Mouse (Mus musculus) hindbrain, embryonic 15.5 days (tissue): ENCODE data around the gene Gm6526. TPM values are rescaled to one million over a fixed set of nuclear protein-coding genes. Genes with fewer than 3 reads are reported as not detected.
A peak's percentile ranks its signal among the peaks of the same experiment; 100 is the strongest.
"Not testable (repeated sequence)": the region's sequence is repeated elsewhere in the genome, so short reads cannot be mapped to it uniquely, and the experiment has no call there.

Source experiments
- ATAC-seq: fragments of 200-750 bp; cut with Nextera tagmentation; 2 replicates; pipeline ENCODE4 v1.8.0; 2017; ENCODE audit warnings: low read depth, moderate number of reproducible peaks, moderate TSS enrichment; ENCODE audit not compliant: low FRiP score
- H3K27ac ChIP-seq: fragments of 300-500 bp; sonication (generic); replicated peaks from 2 replicates; pipeline ENCODE4 v1.5.1; 2015; ENCODE audit warnings: mild to moderate bottlenecking, inconsistent platforms
- H3K27me3 ChIP-seq: fragments of 300-500 bp; sonication (generic); 2 replicates; pipeline ENCODE4 v1.6.1; 2015; ENCODE audit warnings: control low read depth, inconsistent platforms
- H3K36me3 ChIP-seq: fragments of 300-500 bp; sonication (generic); 2 replicates; pipeline ENCODE4 v1.6.1; 2015; ENCODE audit warnings: control low read depth, inconsistent platforms
- H3K4me1 ChIP-seq: fragments of 300-500 bp; sonication (generic); replicated peaks from 2 replicates; pipeline ENCODE4 v1.6.1; 2015; ENCODE audit warnings: control low read depth, inconsistent platforms
- H3K4me2 ChIP-seq: fragments of 300-500 bp; sonication (generic); 2 replicates; pipeline ENCODE4 v1.6.1; 2015; ENCODE audit warnings: moderate library complexity, mild to moderate bottlenecking, inconsistent platforms
- H3K4me3 ChIP-seq: fragments of 300-500 bp; sonication (generic); 2 replicates; pipeline ENCODE4 v1.5.1; 2015; ENCODE audit warnings: mild to moderate bottlenecking, inconsistent platforms
- H3K9ac ChIP-seq: fragments of 300-500 bp; sonication (generic); 2 replicates; pipeline ENCODE4 v1.6.1; 2015; ENCODE audit warnings: inconsistent platforms
- H3K9me3 ChIP-seq: fragments of 300-500 bp; sonication (generic); 2 replicates; pipeline ENCODE4 v1.6.1; 2016; ENCODE audit warnings: control low read depth, inconsistent platforms
- WGBS: fragments of 180-500 bp; shearing (Covaris S2); methylation state at CpG from one replicate; pipeline ENCODE4 v1.1.7; 2015; 5-methylcytosine and 5-hydroxymethylcytosine counted together
- polyA plus RNA-seq: library from polyadenylated mRNA; unstranded; fragments of >200 nt; fragmentation: Nextera tagmentation; extraction: Ambion mirVana; gene quantifications from 2 replicates; pipeline ENCODE4 v1.2.1, GENCODE M21; 2015

Gm6526 gene
- not detected in 2 replicates for polyA plus RNA-seq

DNA sequence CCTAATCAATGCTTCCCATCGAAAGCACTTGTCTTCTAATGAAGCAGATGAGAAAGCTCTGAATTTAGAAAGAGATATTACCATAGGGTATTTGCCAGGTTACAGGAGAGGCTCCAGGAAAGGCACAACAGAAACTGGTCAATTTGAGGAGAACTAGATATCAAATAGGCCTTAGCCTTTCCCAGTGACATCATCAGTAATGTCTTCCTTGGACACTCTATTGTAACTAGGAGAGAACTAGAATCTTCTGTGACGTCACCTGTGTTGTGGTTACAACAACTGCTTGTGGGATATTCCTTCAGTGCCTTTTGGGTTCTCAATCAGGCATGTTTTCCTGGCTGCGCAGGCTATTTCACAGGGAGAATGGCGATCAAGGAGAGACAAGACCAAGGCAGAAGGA is at the start of gene Gm6526:
TSS of gene Gm6526 (plus strand) at position 301 of the 400 bp plus-strand sequence.
- not testable (repeated sequence) for ATAC-seq, H3K4me2 ChIP-seq
- WGBS = 83% methylated on average over 4 of the region's 4 CpGs

DNA sequence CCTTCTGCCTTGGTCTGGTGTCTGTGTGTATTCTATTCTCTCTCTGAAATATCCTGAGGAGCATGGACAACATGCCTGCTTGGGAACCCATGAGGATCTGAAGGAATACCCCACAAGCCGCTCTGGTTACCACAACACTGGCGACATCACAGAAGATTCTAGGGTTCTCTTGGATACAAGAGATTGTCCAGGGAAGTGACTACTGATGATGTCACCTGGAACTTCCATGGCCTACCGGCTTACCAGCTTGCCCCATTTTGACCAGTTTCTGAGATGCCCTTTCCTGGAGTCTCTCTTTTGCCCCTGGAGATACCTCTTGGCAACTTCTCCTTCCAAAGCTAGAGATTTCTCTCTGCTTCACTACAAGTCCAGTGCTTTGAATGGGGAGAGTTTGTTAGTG is 20.3 kb upstream of the Gm6526 start, which contains the start of gene Gm16506:
TSS of gene Gm16506 (minus strand) at position 101 of the 400 bp plus-strand sequence.
- not testable (repeated sequence) for H3K27ac ChIP-seq, H3K36me3 ChIP-seq, H3K4me2 ChIP-seq, ATAC-seq, H3K4me1 ChIP-seq, H3K4me3 ChIP-seq, H3K9me3 ChIP-seq, H3K27me3 ChIP-seq, H3K9ac ChIP-seq
- WGBS = 100% methylated on average over 3 of the region's 3 CpGs

More for the DNA sequence above, at the start of gene Gm6526:
- H3K27ac ChIP-seq, H3K9me3 ChIP-seq, H3K36me3 ChIP-seq, H3K9ac ChIP-seq, H3K4me1 ChIP-seq, H3K4me3 ChIP-seq, H3K27me3 ChIP-seq: not testable (repeated sequence)

DNA sequence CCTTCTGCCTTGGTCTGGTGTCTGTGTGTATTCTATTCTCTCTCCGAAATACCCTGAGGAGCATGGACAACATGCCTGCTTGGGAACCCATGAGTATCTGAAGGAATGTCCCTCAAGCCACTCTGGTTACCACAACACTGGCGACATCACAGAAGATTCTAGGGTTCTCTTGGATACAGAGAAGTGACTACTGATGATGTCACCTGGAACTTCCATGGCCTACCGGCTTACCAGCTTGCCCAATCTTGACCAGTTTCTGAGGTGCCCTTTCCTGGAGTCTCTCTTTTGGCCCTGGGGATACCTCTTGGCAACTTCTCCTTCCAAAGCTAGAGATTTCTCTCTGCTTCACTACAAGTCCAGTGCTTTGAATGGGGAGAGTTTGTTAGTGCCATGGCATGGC is 37.0 kb downstream of the Gm6526 start, which contains the start of gene Gm8180:
TSS of gene Gm8180 (minus strand) at position 101 of the 400 bp plus-strand sequence.
- not testable (repeated sequence) for ATAC-seq, H3K9ac ChIP-seq, H3K4me2 ChIP-seq, H3K27ac ChIP-seq, H3K27me3 ChIP-seq, H3K9me3 ChIP-seq, H3K4me3 ChIP-seq, H3K36me3 ChIP-seq, H3K4me1 ChIP-seq
- WGBS = 87% methylated on average over 3 of the region's 3 CpGs

DNA sequence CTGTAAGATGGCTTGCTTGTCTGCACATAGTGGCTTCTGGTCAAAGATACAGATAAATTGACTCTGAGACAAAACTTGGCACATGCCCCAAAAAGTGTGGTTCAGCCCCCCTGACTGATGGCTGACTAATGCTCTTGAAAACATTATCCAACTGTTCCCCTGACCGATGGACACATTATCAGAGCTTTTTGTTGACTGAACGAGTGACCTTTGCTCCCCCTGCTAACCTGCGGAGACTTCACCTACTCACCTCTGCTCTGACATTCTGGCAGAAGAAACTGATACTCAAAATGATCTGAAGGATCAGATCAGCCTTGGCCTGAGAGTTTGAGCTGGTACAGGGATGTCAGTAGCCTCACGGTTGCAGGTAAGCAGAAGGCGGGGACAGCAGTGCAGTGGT is 46.1 kb downstream of the Gm6526 start:
- not testable (repeated sequence) for H3K4me2 ChIP-seq, H3K4me1 ChIP-seq, H3K27me3 ChIP-seq, H3K4me3 ChIP-seq, H3K36me3 ChIP-seq, H3K27ac ChIP-seq, ATAC-seq, H3K9ac ChIP-seq, H3K9me3 ChIP-seq
- 88% methylated on average over 5 of the region's 5 CpGs for WGBS

DNA sequence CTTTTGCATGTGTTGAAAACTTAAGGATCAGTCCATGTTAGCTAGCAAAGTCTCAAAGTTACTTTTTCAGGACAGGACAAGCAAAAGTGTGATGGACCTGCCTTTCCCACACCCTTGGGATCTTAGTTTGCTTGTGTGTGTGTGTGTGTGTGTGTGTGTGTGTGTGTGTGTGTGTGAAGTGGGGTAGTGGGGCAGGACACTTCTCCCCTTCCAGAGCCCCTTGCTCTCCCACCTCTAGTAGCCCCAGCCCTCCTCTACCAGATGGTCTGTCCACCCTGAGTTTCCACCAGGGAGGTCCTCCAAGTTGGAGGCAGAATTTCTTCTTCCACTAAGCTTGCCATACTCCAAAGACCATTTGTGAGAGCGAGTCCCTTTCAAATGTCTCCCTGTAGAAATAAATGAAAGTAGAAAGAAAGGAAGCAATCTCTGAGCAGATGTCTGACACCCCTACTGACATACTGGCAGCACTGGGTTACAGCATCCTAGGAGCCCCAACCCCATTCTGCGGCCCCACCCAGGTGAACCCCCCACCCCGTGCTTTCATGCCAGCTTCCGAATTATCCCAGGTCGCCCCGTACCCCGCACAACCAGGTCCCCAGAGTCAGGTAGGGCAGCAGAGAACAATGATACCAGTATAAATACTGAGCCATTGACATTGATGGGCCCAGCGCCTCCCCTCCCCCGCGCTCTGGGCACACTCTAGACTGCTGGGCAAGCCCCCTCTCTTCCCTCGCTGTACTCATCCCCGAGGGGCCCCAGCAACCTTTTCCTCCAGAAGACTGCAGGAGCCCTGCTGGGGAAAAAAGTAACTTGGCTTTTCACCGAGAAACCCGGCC is 48.6 kb downstream of the Gm6526 start:
- Histone ChIP-seq H3K9ac (no peak overlapping the region), H3K4me3 (peak overlapping the region; percentile 26), H3K4me2 (peak overlapping the region; percentile 54), H3K27ac (no peak overlapping the region), H3K36me3 (no peaks in the 10 kb centered on the region), H3K27me3 (no peaks in the 10 kb centered on the region), H3K4me1 (0 out of 2 replicates have a peak, but pooled peaks cover 8% of the 10 kb centered on the region), H3K9me3 (no peaks in the 10 kb centered on the region)
- 20% methylated on average over 14 of the region's 14 CpGs for WGBS
- peak; percentile 81 for ATAC-seq

DNA sequence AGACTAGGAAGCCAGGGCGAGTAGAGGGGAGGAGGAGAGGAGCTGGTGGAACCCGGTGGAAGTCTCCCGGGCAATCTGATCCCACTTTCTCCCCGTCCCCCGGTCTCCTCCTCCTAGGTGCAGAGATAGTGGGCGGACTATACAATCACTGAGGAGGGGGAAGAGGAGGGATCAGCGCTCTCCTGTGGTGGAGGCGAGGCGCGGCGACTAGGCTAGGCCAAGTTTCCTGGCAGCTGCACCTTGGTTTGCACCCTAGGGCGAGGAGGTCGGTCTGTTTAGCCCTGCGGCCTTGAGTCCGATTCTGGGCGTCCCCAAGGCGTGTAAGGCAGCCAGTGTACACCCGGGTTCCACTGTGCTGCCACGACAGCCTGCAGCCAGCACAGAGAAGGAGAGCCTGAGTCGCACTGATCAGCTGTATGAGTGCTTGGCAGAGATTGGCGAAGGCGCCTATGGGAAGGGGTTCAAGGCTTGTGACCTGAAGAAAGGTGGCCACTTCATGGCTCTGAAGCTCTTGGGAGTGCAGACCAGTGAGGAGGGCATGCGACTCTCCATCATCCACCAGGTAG is 49.3 kb downstream of the Gm6526 start:
- H3K4me1 ChIP-seq, H3K27me3 ChIP-seq, H3K36me3 ChIP-seq, H3K9me3 ChIP-seq, H3K27ac ChIP-seq: not testable (repeated sequence)
- Histone ChIP-seq H3K9ac (0 out of 2 replicates have a peak overlapping the region, but pooled peaks have one; percentile 13), H3K4me2 (peak overlapping the region; percentile 54), H3K4me3 (peak overlapping the region; percentile 26)
- 9% methylated on average over 22 of the region's 23 CpGs for WGBS
- peak; percentile 83 for ATAC-seq

DNA sequence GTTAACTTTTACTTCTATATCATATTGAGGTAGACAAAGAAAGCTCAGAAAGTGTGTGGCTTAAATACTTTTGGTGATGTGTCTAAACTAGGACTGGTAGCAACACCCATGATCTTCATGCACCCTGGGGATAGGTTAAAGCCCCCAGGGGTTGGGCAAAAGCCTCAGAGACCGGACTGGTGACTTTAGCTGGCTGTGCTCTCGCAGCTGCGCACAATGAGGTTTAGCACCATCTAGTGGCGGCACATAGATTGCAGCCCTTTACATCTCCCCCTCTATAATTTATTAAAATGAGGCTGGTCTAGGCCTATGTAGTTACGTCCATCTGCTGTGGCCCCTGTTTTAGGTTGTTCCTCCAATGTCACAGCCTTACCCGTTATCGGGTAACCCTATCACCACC is 56.8 kb downstream of the Gm6526 start:
- not testable (repeated sequence) for H3K27me3 ChIP-seq, H3K4me1 ChIP-seq, ATAC-seq, H3K27ac ChIP-seq, H3K9ac ChIP-seq, H3K4me2 ChIP-seq, H3K4me3 ChIP-seq, H3K36me3 ChIP-seq, H3K9me3 ChIP-seq
- WGBS = 13% methylated on average over 7 of the region's 7 CpGs

Other genes with a start within 250 kb of the Gm6526 start
- not detected in 2 replicates for gene Gm5799, start 204.3 kb upstream of the Gm6526 start, polyA plus RNA-seq
- gene Gm17654, start 168.7 kb upstream of the Gm6526 start, polyA plus RNA-seq = not detected in 2 replicates
- not detected in 2 replicates for gene Gm10375, start 139.9 kb upstream of the Gm6526 start, polyA plus RNA-seq
- gene Gm8165, start 70.7 kb upstream of the Gm6526 start, polyA plus RNA-seq = not detected in 2 replicates
- gene Gm7324, start 50.0 kb upstream of the Gm6526 start, polyA plus RNA-seq = 0.64 and 0.94 TPM in 2 replicates
- not detected in 2 replicates for gene Gm16506, start 20.4 kb upstream of the Gm6526 start, polyA plus RNA-seq
- not detected in 2 replicates for gene Gm8180, start 36.9 kb downstream of the Gm6526 start, polyA plus RNA-seq
- gene Ear1, start 127.7 kb downstream of the Gm6526 start, polyA plus RNA-seq = not detected in 2 replicates
- not detected in 2 replicates for gene Ear10, start 175.7 kb downstream of the Gm6526 start, polyA plus RNA-seq
- gene Gm8113, start 177.5 kb downstream of the Gm6526 start, polyA plus RNA-seq = 5.5 and 6.0 TPM in 2 replicates
- gene Ang5, start 209.2 kb downstream of the Gm6526 start, polyA plus RNA-seq = not detected in 2 replicates